Mouse (Mus musculus): ENCODE results near the gene Ttll9. TPM values are rescaled to one million over a fixed set of nuclear protein-coding genes. Genes with fewer than 3 reads are reported as not detected.

The Ttll9 gene
- polyA plus RNA-seq, 1 experiment = not detected

GRCm38 (mm10) chr2:152928988-152929370 is 33.3 kb upstream of the Ttll9 start:
- TF ChIP-seq MAX (IDR thresholded peaks at IDR 0.05; ENCODE audit: low read depth) (no peak), USF1 (IDR thresholded peaks at IDR 0.05; ENCODE audit: low read depth) (no peak), MYOD1 (IDR thresholded peaks at IDR 0.05; ENCODE audit: control insufficient read depth in 1 of 3, insufficient read length in 2 of 3, low read depth in 2 of 3) (no peak), MYOG (IDR thresholded peaks at IDR 0.05; ENCODE audit: control insufficient read depth in 1 of 3, insufficient read depth in 1 of 3, insufficient read length in 2 of 3, low read depth in 2 of 3) (no peak), SRF (IDR thresholded peaks at IDR 0.05; ENCODE audit: control insufficient read depth, insufficient read length, low read depth) (no peak), TCF12 (IDR thresholded peaks at IDR 0.05; ENCODE audit: insufficient read depth, poor library complexity, severe bottlenecking) (no peak)
- Histone ChIP-seq H3ac (ENCODE audit: control insufficient read depth, insufficient read length) (no peak overlapping the region), H3K27me3 (ENCODE audit: control insufficient read depth, insufficient read depth, insufficient read length) (no peaks in the 10 kb centered on the region), H3K79me2 (ENCODE audit: control insufficient read depth, insufficient read depth) (peaks cover 45% of the 10 kb centered on the region), H3K4me2 (ENCODE audit: low read depth) (peak overlapping the region; percentile 89), H3K4me3 (peak overlapping the region; percentile 84), H3K36me3 (ENCODE audit: control insufficient read depth, insufficient read depth) (no peaks in the 10 kb centered on the region)

GRCm38 (mm10) chr2:152930276-152930675 is 32.0 kb upstream of the Ttll9 start:
- H3K4me3 ChIP-seq = peak overlapping the region; percentile 84
- peaks cover 39% of the 10 kb centered on the region for H3K79me2 ChIP-seq (ENCODE audit: control insufficient read depth, insufficient read depth)
- H3K27me3 ChIP-seq (ENCODE audit: control insufficient read depth, insufficient read depth, insufficient read length) = no peaks in the 10 kb centered on the region
- H3K4me2 ChIP-seq (ENCODE audit: low read depth) = peak overlapping the region; percentile 89
- no peak for TF ChIP-seq MYOG (IDR thresholded peaks at IDR 0.05; ENCODE audit: control insufficient read depth in 1 of 3, insufficient read depth in 1 of 3, insufficient read length in 2 of 3, low read depth in 2 of 3)
- TF ChIP-seq POLR2AphosphoS2 (IDR thresholded peaks at IDR 0.05; ENCODE audit: insufficient read length, low read depth) = peak; percentile 26
- no peaks in the 10 kb centered on the region for H3K36me3 ChIP-seq (ENCODE audit: control insufficient read depth, insufficient read depth)
- H3ac ChIP-seq (ENCODE audit: control insufficient read depth, insufficient read length) = no peak overlapping the region

GRCm38 (mm10) chr2:152931456-152932160 is 30.7 kb upstream of the Ttll9 start:
- Histone ChIP-seq H3K27me3 (ENCODE audit: control insufficient read depth, insufficient read depth, insufficient read length) (no peaks in the 10 kb centered on the region), H3K79me2 (ENCODE audit: control insufficient read depth, insufficient read depth) (peaks cover 39% of the 10 kb centered on the region), H3ac (ENCODE audit: control insufficient read depth, insufficient read length) (peak overlapping the region; percentile 9), H3K36me3 (ENCODE audit: control insufficient read depth, insufficient read depth) (no peaks in the 10 kb centered on the region), H3K4me2 (ENCODE audit: low read depth) (peak overlapping the region; percentile 89), H3K4me3 (peak overlapping the region; percentile 84)
- TF ChIP-seq CEBPB (IDR thresholded peaks at IDR 0.05; ENCODE audit: insufficient read depth, poor library complexity, severe bottlenecking) (no peak), SRF (IDR thresholded peaks at IDR 0.05; ENCODE audit: control insufficient read depth, insufficient read length, low read depth) (no peak), MYOD1 (IDR thresholded peaks at IDR 0.05; ENCODE audit: control insufficient read depth in 1 of 3, insufficient read length in 2 of 3, low read depth in 2 of 3) (no peak)

- Histone ChIP-seq H3K36me3 (ENCODE audit: control insufficient read depth, insufficient read depth) (no peaks in the 10 kb centered on the region), H3K27me3 (ENCODE audit: control insufficient read depth, insufficient read depth, insufficient read length) (no peaks in the 10 kb centered on the region), H3K4me3 (peak within 1 kb of the TSS; percentile 84), H3ac (ENCODE audit: control insufficient read depth, insufficient read length) (peak within 1 kb of the TSS; percentile 9), H3K4me2 (ENCODE audit: low read depth) (peak within 1 kb of the TSS; percentile 89), H3K79me2 (ENCODE audit: control insufficient read depth, insufficient read depth) (peaks cover 39% of the 10 kb centered on the region)
- TF ChIP-seq MYOD1 (IDR thresholded peaks at IDR 0.05; ENCODE audit: control insufficient read depth in 1 of 3, insufficient read length in 2 of 3, low read depth in 2 of 3) = peak in 2 of 3 experiments; percentile 62 to 74
- peak; percentile 86 for TF ChIP-seq SRF (IDR thresholded peaks at IDR 0.05; ENCODE audit: control insufficient read depth, insufficient read length, low read depth)
- no peak for TF ChIP-seq TCF12 (IDR thresholded peaks at IDR 0.05; ENCODE audit: insufficient read depth, poor library complexity, severe bottlenecking)
- TF ChIP-seq MYOG (IDR thresholded peaks at IDR 0.05; ENCODE audit: control insufficient read depth in 1 of 3, insufficient read depth in 1 of 3, insufficient read length in 2 of 3, low read depth in 2 of 3) = peak in 2 of 3 experiments; percentile 2 to 67
- peak; percentile 95 for TF ChIP-seq POLR2AphosphoS2 (IDR thresholded peaks at IDR 0.05; ENCODE audit: insufficient read length, low read depth)
- TF ChIP-seq POLR2A (IDR thresholded peaks at IDR 0.05; ENCODE audit: insufficient read length, low read depth) = peak; percentile 89
- no peak for TF ChIP-seq E2F4 (IDR thresholded peaks at IDR 0.05; ENCODE audit: insufficient read depth)
Measured at GRCm38 (mm10) chr2:152933048-152933447, 29.2 kb upstream of the Ttll9 start, which contains the start of gene Foxs1. Gene Foxs1, minus strand, starts transcription at chr2:152933208.

GRCm38 (mm10) chr2:152933614-152934013 is 28.7 kb upstream of the Ttll9 start:
- Histone ChIP-seq H3K27me3 (ENCODE audit: control insufficient read depth, insufficient read depth, insufficient read length) (no peaks in the 10 kb centered on the region), H3K4me3 (peak overlapping the region; percentile 84), H3K36me3 (ENCODE audit: control insufficient read depth, insufficient read depth) (no peaks in the 10 kb centered on the region), H3ac (ENCODE audit: control insufficient read depth, insufficient read length) (peak overlapping the region; percentile 9), H3K79me2 (ENCODE audit: control insufficient read depth, insufficient read depth) (peaks cover 39% of the 10 kb centered on the region), H3K4me2 (ENCODE audit: low read depth) (peak overlapping the region; percentile 89)
- TF ChIP-seq POLR2A (IDR thresholded peaks at IDR 0.05; ENCODE audit: insufficient read length, low read depth) (no peak), E2F4 (IDR thresholded peaks at IDR 0.05; ENCODE audit: insufficient read depth) (no peak), TCF3 (IDR thresholded peaks at IDR 0.05; ENCODE audit: insufficient read length, low read depth) (no peak), CEBPB (IDR thresholded peaks at IDR 0.05; ENCODE audit: insufficient read depth, poor library complexity, severe bottlenecking) (peak; percentile 81), SRF (IDR thresholded peaks at IDR 0.05; ENCODE audit: control insufficient read depth, insufficient read length, low read depth) (no peak)

- TF ChIP-seq POLR2AphosphoS2 (IDR thresholded peaks at IDR 0.05; ENCODE audit: insufficient read length, low read depth) (no peak), MYOD1 (IDR thresholded peaks at IDR 0.05; ENCODE audit: control insufficient read depth in 1 of 3, insufficient read length in 2 of 3, low read depth in 2 of 3) (no peak), REST (IDR thresholded peaks at IDR 0.05; ENCODE audit: insufficient read depth, insufficient read length) (no peak), TCF3 (IDR thresholded peaks at IDR 0.05; ENCODE audit: insufficient read length, low read depth) (no peak), POLR2A (IDR thresholded peaks at IDR 0.05; ENCODE audit: insufficient read length, low read depth) (no peak), MYOG (IDR thresholded peaks at IDR 0.05; ENCODE audit: control insufficient read depth in 1 of 3, insufficient read depth in 1 of 3, insufficient read length in 2 of 3, low read depth in 2 of 3) (no peak), TCF12 (IDR thresholded peaks at IDR 0.05; ENCODE audit: insufficient read depth, poor library complexity, severe bottlenecking) (no peak), MAX (IDR thresholded peaks at IDR 0.05; ENCODE audit: low read depth) (no peak), E2F4 (IDR thresholded peaks at IDR 0.05; ENCODE audit: insufficient read depth) (no peak), CEBPB (IDR thresholded peaks at IDR 0.05; ENCODE audit: insufficient read depth, poor library complexity, severe bottlenecking) (no peak)
- H3K36me3 ChIP-seq (ENCODE audit: control insufficient read depth, insufficient read depth) = no peaks in the 10 kb centered on the region
- H3K27me3 ChIP-seq (ENCODE audit: control insufficient read depth, insufficient read depth, insufficient read length) = peaks cover 30% of the 10 kb centered on the region
- no peak overlapping the region for H3ac ChIP-seq (ENCODE audit: control insufficient read depth, insufficient read length)
- H3K4me3 ChIP-seq = no peak overlapping the region
- H3K79me2 ChIP-seq (ENCODE audit: control insufficient read depth, insufficient read depth) = no peaks in the 10 kb centered on the region
- H3K4me2 ChIP-seq (ENCODE audit: low read depth) = no peak overlapping the region
Measured at GRCm38 (mm10) chr2:152939846-152940245, 22.4 kb upstream of the Ttll9 start.
